17 mouse cellular contexts compared by ENCODE assay signal in the genomic region with DNA sequence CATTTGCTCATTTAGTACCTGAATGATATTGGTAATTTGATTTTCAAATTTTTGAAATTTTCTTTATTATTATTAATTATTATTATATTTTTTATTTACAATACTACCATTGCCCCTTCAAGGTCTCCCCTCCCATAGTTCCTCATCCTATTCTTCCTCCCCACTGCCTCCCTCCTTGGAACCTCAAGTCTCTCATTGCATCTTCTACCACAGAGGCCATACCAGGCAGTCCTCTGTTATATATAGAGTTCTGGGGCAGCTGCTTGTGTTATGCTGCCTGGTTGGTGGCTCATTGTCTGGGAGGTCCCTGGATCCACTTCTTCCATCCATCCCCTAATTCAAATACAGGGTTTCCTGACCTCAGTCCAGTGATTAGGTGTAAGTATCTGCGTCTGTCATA.
"Had no signal": no experiment of that assay in that cellular context is flagged by ENCODE, and none has a peak within 500 bp of the region (broad histone marks: within the 10 kb centered on the region; RNA-seq: fewer than 3 reads in every experiment).

No protein-coding gene starts in this region.

- H3K4me3 ChIP-seq: liver, embryonic 15.5 days; lung, embryonic 15.5 days; megakaryocyte, embryonic 14.5 days; midbrain, embryonic 13.5 days; neural tube, embryonic 12.5 days; stomach, embryonic 15.5 days had no signal

- H3K4me2 ChIP-seq: liver, embryonic 15.5 days; lung, embryonic 15.5 days; midbrain, embryonic 13.5 days; neural tube, embryonic 12.5 days; stomach, embryonic 15.5 days had no signal

- ATAC-seq: liver, postnatal 0 days; lung, postnatal 0 days; midbrain, embryonic 13.5 days had no signal

- H3K27me3 ChIP-seq: liver, embryonic 15.5 days; lung, embryonic 15.5 days; megakaryocyte, embryonic 14.5 days; midbrain, embryonic 13.5 days; neural tube, embryonic 12.5 days; stomach, embryonic 15.5 days had no signal

- H3K4me1 ChIP-seq: liver, embryonic 15.5 days; lung, embryonic 15.5 days; megakaryocyte, embryonic 14.5 days; midbrain, embryonic 13.5 days; neural tube, embryonic 12.5 days; stomach, embryonic 15.5 days had no signal

- H3K36me3 ChIP-seq: liver, embryonic 15.5 days; lung, embryonic 15.5 days; midbrain, embryonic 13.5 days; neural tube, embryonic 12.5 days; stomach, embryonic 15.5 days had no signal

- H3K9me3 ChIP-seq: liver, embryonic 15.5 days; lung, embryonic 15.5 days; megakaryocyte, embryonic 14.5 days; midbrain, embryonic 13.5 days; neural tube, embryonic 12.5 days; stomach, embryonic 15.5 days had no signal

- H3K9ac ChIP-seq: liver, embryonic 15.5 days; liver, postnatal 0 days; lung, embryonic 15.5 days; midbrain, embryonic 13.5 days; neural tube, embryonic 12.5 days; stomach, embryonic 15.5 days had no signal

- DNase-seq: liver, postnatal 0 days; lung, adult 2 months; lung, postnatal 14 days; lung, postnatal 36 days; right cerebral cortex, postnatal 14 days; thymus, adult 2 months; thymus, postnatal 25 days; thymus, postnatal 4 days had no signal

- H3K27ac ChIP-seq: liver, embryonic 15.5 days; lung, embryonic 15.5 days; macrophage; midbrain, embryonic 13.5 days; neural tube, embryonic 12.5 days; stomach, embryonic 15.5 days; stomach, postnatal 0 days had no signal
